Mouse (Mus musculus) B cell, adult (primary cell): ENCODE data around the gene Gdpgp1. TPM values are rescaled to one million over a fixed set of nuclear protein-coding genes. Genes with fewer than 3 reads are reported as not detected.

ENCODE experiments used
- total RNA-seq: library from RNA; stranded (reverse); gene quantifications from 4 replicates; pipeline ENCODE4 v1.2.4, GENCODE M21; 2023; ENCODE audit not compliant: inconsistent age

Gdpgp1 gene
- 5.3 to 7.0 TPM (median 5.8 TPM) in 4 replicates for total RNA-seq

DNA sequence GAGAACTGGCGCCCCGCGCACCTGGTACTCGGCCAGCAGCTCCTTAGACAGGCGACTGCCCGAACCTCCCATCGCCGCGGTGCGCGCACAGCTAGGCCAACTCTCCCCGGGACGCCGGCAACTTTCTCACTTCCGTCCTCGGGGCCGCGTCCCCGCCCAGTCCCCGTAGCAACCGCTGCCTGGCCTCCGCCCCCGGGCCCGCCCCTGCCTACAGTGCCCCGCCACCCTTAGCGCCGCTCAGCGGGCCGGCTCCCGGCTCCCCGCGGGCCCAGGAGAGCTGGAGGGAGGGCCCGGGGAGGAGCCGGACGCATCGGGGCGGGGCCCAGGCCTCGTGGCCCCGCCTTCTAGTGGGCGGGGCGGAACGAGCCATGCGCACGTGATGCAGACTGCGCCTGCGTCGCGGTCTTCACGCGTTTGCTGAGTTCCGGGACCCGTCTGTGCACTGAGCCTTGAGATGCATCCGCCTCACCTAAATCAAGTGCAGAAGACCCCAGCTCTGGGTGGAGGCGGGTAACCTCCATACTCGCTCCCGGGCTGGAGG, at the start of gene Gdpgp1, which contains the start of gene Cib1:
TSS of gene Gdpgp1 (plus strand) at position 377 of the 541 bp plus-strand sequence.
TSS of gene Cib1 (minus strand) at position 325 of the 541 bp plus-strand sequence.

DNA sequence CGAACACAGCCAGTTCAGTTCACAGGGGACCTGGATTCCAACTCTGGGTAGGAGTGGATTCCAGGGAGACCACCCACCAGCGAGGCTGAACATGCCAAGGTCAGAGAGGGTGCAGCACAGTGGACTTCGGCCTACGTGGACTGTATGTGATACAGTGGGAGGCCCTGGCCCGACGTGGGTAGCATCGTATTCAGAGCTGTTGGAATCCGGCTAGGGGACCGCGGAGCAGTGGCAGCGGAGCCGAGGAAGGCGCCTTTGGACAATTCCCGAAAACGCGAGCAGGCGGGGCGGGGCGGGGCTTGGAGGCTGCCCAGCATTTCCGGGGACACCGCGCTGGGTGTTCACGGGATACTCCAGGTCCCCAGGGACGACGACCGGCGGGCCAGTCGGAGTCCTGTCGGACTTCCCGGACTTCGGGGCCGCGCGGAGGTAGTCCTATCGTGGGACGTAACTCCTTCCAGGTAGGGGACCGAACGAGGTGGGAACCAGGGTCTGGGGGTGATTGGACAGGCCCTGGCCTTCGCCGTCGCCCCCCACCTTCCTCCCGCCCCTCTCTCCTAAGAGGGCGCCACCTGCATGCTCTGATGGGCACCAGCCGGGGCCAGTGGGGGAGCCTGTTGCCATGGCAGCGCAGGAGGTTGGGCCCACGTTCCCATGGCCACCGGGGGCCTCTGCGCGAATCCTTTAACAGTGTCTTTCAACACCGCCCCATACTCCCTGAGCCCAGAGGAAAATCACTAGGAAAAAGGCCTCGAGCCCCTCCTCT, 46.0 kb upstream of the Gdpgp1 start, which contains the start of gene Sema4b:
TSS of gene Sema4b (plus strand) at position 311 of the 766 bp plus-strand sequence.

DNA sequence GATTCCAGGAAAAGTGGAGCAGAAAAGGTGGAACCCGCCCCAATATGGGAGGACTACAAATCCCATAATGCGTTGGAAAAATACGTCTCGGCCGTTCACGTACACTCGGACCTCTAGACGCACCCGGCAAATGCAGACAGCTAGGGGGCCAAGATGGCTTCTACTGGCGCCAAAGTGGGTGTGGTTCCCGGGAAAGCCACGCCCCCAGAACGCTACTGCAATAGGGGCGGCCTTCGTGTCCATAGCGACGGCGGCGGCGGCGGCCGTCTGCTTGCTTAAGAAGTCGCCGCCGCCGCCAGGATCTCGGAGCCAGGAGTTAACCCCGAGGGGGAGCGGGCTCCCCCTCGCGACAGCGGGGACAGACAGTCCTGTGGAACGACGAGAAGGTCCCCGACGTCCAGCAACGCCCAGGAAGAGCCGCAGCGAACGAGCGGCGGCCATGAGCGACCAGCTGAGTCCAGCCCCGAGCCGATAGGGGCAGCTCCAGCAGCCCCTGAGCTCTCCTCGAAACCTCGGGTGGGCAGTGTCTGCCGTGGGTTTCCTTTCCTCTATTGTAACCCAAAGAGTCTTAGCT, 13.6 kb downstream of the Gdpgp1 start, which contains the start of gene Ttll13:
TSS of gene Ttll13 (plus strand) at position 229 of the 574 bp plus-strand sequence.

DNA sequence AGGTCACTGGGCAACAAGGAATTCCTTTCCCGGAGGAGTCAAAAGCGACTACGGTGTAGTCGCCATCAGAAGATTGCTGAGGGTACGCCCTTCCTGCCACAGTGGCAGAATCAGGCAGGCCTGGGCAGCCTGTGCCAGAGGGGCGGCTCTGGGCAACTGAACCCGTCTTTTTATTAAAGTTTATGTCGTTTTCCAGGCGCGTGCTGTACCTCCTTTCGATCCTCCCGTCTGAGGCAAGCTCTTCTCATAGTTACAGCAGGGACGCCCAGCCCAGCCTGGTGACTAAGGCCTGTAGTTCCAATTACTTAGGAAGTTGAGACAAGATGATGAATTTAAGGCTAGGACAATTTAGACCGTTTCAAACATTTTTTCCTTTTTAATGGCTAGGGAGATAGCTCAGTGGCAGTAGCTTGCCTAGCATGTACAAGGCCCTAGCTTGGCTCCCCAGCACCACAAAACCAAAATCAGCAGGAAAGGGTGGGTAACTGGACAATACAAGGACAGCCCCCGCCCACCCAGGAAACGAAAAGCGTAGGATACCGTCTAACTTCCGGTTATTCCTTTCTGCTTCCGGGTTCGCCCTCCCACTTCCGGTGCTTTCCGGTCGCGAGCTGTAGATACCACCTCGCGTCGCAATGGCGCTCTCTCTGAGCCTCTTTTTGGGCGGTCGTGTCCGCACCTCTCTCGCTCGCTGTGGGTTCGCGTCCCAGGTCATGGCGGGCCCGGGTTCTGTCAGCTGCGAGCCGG, 28.1 kb downstream of the Gdpgp1 start, which contains the start of gene Ngrn:
TSS of gene Ngrn (plus strand) at position 591 of the 747 bp plus-strand sequence.

DNA sequence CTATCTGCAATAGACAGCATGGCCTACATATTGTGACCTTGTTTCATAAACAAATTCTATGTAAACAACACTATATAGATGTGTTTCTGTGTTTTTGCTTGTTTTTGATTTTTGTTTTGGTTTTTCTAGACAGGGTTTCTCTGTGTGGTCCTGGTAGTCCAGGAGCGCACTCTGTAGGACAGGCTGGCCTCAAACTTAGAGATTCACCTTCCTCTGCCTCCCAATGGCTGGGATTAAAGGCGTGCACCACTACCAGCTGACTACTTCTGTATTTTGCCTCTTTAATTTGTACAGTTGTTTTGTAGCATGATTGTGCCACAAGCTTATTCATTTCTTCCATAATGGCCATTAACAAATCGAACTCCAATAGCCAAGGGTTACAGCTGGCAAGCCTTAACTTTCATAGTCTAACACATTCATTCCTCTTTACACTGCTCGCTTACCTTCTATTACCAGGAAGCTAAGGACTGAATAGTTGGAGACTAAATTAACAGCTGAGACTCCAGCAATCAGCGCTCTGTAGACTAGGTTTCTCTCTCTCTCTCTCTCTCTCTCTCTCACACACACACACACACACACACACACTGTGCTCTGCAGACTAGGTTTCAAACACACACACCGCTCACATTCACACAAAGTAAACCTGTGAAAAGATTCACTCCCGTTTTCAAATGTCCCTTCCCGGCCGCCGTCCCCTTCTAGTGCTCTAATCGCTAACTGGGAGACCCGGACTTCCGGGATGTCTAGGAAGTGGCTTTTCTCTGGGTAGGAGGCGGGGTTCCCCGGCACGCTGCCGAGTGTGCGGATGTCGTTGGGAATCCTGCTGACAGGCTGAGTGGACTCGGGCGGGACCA, 36.5 kb downstream of the Gdpgp1 start, which contains the start of gene Vps33b:
TSS of gene Vps33b (plus strand) at position 753 of the 854 bp plus-strand sequence.

Other genes with a start within 250 kb of the Gdpgp1 start
- 49.5 to 75.4 TPM (median 68.2 TPM) in 4 replicates for gene Zfp710, start 208.1 kb upstream of the Gdpgp1 start, total RNA-seq
- 21.3 to 28.3 TPM (median 24.7 TPM) in 4 replicates for gene Idh2, start 117.5 kb upstream of the Gdpgp1 start, total RNA-seq
- 160 to 187 TPM (median 181 TPM) in 4 replicates for gene Sema4b, start 46.0 kb upstream of the Gdpgp1 start, total RNA-seq
- gene Cib1, start 52 bp upstream of the Gdpgp1 start, total RNA-seq, result 99.8 to 120 TPM (median 105 TPM) in 4 replicates
- 0.72 to 1.1 TPM (median 0.85 TPM) in 4 replicates for gene Ttll13, start 13.5 kb downstream of the Gdpgp1 start, total RNA-seq
- gene Ngrn, start 28.4 kb downstream of the Gdpgp1 start, total RNA-seq, result 11.5 to 19.3 TPM (median 15.4 TPM) in 4 replicates
- gene Vps33b, start 36.8 kb downstream of the Gdpgp1 start, total RNA-seq, result 34.4 to 40.6 TPM (median 38.5 TPM) in 4 replicates
- gene Prc1, start 61.6 kb downstream of the Gdpgp1 start, total RNA-seq, result 3.0 to 6.1 TPM (median 5.3 TPM) in 4 replicates
- gene Rccd1, start 91.6 kb downstream of the Gdpgp1 start, total RNA-seq, result 25.3 to 30.0 TPM (median 28.4 TPM) in 4 replicates
- gene Unc45a, start 108.1 kb downstream of the Gdpgp1 start, total RNA-seq, result 90.2 to 97.5 TPM (median 95.7 TPM) in 4 replicates
- gene Hddc3, start 110.2 kb downstream of the Gdpgp1 start, total RNA-seq, result 6.1 to 20.0 TPM (median 10.3 TPM) in 4 replicates
- gene Man2a2, start 138.5 kb downstream of the Gdpgp1 start, total RNA-seq, result 97.1 to 110 TPM (median 103 TPM) in 4 replicates
- gene Fes, start 155.1 kb downstream of the Gdpgp1 start, total RNA-seq, result 24.3 to 39.6 TPM (median 29.6 TPM) in 4 replicates
- 48.4 to 61.1 TPM (median 54.8 TPM) in 4 replicates for gene Furin, start 172.6 kb downstream of the Gdpgp1 start, total RNA-seq